Mouse (Mus musculus) liver, embryonic 13.5 days (tissue): ENCODE results near the gene Lifr. TPM values are rescaled to one million over a fixed set of nuclear protein-coding genes. Genes with fewer than 3 reads are reported as not detected.

Experiments used
- ATAC-seq: fragments of 200-750 bp; cut with Nextera tagmentation; 2 replicates; pipeline ENCODE4 v1.8.0; 2017; ENCODE audit warnings: low read depth, mild to moderate bottlenecking, moderate number of reproducible peaks, moderate library complexity
- DNase-seq: peaks from one replicate; pipeline ENCODE4 v3.0.0; 2022
- H3K27ac ChIP-seq: fragments of 300-500 bp; sonication (generic); 2 replicates; pipeline ENCODE4 v1.5.1; 2015; ENCODE audit warnings: moderate library complexity, mild to moderate bottlenecking, inconsistent platforms
- H3K27me3 ChIP-seq: fragments of 300-500 bp; sonication (generic); 2 replicates; pipeline ENCODE4 v1.6.1; 2015; ENCODE audit warnings: mild to moderate bottlenecking, inconsistent platforms
- H3K36me3 ChIP-seq: fragments of 300-500 bp; sonication (generic); 2 replicates; pipeline ENCODE4 v1.6.1; 2015; ENCODE audit warnings: mild to moderate bottlenecking, inconsistent platforms
- H3K4me1 ChIP-seq: fragments of 300-500 bp; sonication (generic); replicated peaks from 2 replicates; pipeline ENCODE4 v1.6.1; 2015; ENCODE audit warnings: inconsistent platforms
- H3K4me2 ChIP-seq: fragments of 300-500 bp; sonication (generic); 2 replicates; pipeline ENCODE4 v1.6.1; 2015; ENCODE audit warnings: inconsistent platforms, mild to moderate bottlenecking, moderate library complexity
- H3K4me3 ChIP-seq: fragments of 300-500 bp; sonication (generic); replicated peaks from 2 replicates; pipeline ENCODE4 v1.5.1; 2015; ENCODE audit warnings: mild to moderate bottlenecking, inconsistent platforms
- H3K9ac ChIP-seq: fragments of 300-500 bp; sonication (generic); 2 replicates; pipeline ENCODE4 v1.6.1; 2015; ENCODE audit warnings: mild to moderate bottlenecking, inconsistent platforms
- H3K9me3 ChIP-seq: fragments of 300-500 bp; sonication (generic); replicated peaks from 2 replicates; pipeline ENCODE4 v1.6.1; 2016; ENCODE audit warnings: inconsistent platforms
- WGBS: fragments of 180-500 bp; shearing (Covaris S2); methylation state at CpG from one replicate; pipeline ENCODE4 v1.1.7; 2015; ENCODE audit not compliant: insufficient replicate concordance; 5-methylcytosine and 5-hydroxymethylcytosine counted together
- polyA plus RNA-seq: library from polyadenylated mRNA; unstranded; fragments of >200 nt; fragmentation: Nextera tagmentation; extraction: Ambion mirVana; gene quantifications from 2 replicates; pipeline ENCODE4 v1.2.1, GENCODE M21; 2015

The Lifr gene
- polyA plus RNA-seq, 1 experiment from 2014 or later, result 20.5 TPM

GRCm38 (mm10) chr15:7115326-7116003 lies 25.1 kb downstream of the Lifr start:
- no peaks in the 10 kb centered on the region for H3K4me1 ChIP-seq
- no peak overlapping the region for H3K4me2 ChIP-seq
- DNase-seq (no peak), ATAC-seq (no peak)
- H3K9me3 ChIP-seq, result no peaks in the 10 kb centered on the region
- H3K27me3 ChIP-seq, result no peaks in the 10 kb centered on the region
- H3K4me3 ChIP-seq, result no peak overlapping the region
- WGBS, result 55% methylated on average over 7 of the region's 7 CpGs
- H3K36me3 ChIP-seq, result no peaks in the 10 kb centered on the region
- no peak overlapping the region for H3K27ac ChIP-seq
- no peak overlapping the region for H3K9ac ChIP-seq

DNA sequence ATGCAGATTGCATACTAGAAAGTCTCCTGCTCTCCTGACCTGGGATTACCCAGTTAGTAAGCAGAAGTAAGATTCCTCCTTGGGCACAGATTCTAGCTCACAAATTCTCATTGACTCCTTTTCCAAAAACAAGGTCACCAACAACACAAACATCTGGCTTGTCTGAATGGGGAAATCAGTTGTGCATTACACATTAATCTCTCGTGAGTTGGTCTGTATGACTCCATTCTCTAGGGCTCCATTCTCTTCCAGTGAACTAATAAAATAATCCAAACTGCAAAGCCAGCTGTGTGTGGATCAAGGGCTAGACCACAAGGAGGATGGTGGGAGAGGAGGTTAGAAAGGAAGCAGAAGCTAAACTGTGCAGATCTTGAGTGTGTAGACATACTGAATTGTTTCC lies 25.8 kb downstream of the Lifr start:
- H3K4me1 ChIP-seq, result no peaks in the 10 kb centered on the region
- H3K27ac ChIP-seq, result no peak overlapping the region
- no peak for ATAC-seq
- no peak for DNase-seq
- 47% methylated on average over 1 of the region's 1 CpGs for WGBS
- H3K27me3 ChIP-seq, result no peaks in the 10 kb centered on the region
- no peak overlapping the region for H3K4me3 ChIP-seq
- H3K9ac ChIP-seq, result no peak overlapping the region
- no peaks in the 10 kb centered on the region for H3K36me3 ChIP-seq
- H3K4me2 ChIP-seq, result no peak overlapping the region
- no peaks in the 10 kb centered on the region for H3K9me3 ChIP-seq

DNA sequence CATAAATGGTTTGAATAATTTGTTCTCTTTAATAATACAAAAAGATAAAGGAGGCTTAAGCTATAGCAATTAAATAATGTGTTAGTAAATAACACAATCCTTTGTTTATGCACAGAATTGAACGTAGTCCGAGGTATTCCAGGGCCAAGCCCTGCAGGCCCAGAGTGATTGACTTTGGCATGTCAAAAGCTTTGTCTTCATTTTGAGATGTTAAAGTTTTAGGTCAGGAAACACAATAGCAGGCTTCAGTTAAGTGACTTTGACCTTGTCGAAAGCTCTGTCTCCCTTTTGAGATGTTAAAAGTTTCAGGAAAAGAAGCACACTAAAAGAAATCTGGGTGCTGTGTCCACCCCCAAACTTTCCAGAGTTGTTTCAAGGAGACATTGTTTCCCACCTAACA lies 26.3 kb downstream of the Lifr start:
- no peak for DNase-seq

GRCm38 (mm10) chr15:7117944-7118343 lies 27.5 kb downstream of the Lifr start:
- DNase-seq, result no peak
- H3K27ac ChIP-seq, result no peak overlapping the region
- no peaks in the 10 kb centered on the region for H3K9me3 ChIP-seq
- ATAC-seq, result no peak
- H3K4me2 ChIP-seq, result no peak overlapping the region
- no peak overlapping the region for H3K4me3 ChIP-seq
- H3K9ac ChIP-seq, result no peak overlapping the region
- no peaks in the 10 kb centered on the region for H3K4me1 ChIP-seq
- WGBS, result 74% methylated on average over 6 of the region's 6 CpGs
- H3K27me3 ChIP-seq, result 0 out of 2 replicates have a peak, but pooled peaks cover 5% of the 10 kb centered on the region
- H3K36me3 ChIP-seq, result no peaks in the 10 kb centered on the region

More for the DNA sequence above, 26.3 kb downstream of the Lifr start:
- no peaks in the 10 kb centered on the region for H3K36me3 ChIP-seq
- no peaks in the 10 kb centered on the region for H3K4me1 ChIP-seq
- H3K9me3 ChIP-seq, result no peaks in the 10 kb centered on the region
- H3K9ac ChIP-seq, result no peak overlapping the region
- no peaks in the 10 kb centered on the region for H3K27me3 ChIP-seq
- no peak overlapping the region for H3K4me3 ChIP-seq
- no peak overlapping the region for H3K4me2 ChIP-seq
- H3K27ac ChIP-seq, result no peak overlapping the region
- 65% methylated on average over 3 of the region's 3 CpGs for WGBS
- ATAC-seq, result no peak

DNA sequence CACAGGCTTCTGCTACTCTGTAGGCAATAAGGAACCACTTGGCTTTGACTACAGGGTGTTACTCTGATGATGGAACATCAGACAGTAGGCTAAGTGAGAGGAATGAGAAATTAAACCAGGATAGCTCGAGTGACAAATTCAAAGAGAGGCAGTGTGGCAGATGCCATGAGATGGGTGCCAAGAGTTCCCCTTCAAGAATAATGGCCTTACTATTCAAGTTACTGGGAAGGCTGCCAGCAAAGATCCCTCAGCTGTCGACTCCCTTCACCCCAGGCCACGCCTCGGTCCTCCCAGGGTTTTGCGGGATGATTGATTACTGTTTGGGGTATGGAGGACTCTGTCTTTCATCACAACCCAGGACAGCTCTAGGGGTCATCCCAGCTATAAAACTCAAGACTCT lies 28.4 kb downstream of the Lifr start:
- H3K9ac ChIP-seq, result no peak overlapping the region
- H3K4me1 ChIP-seq, result no peaks in the 10 kb centered on the region
- ATAC-seq (no peak), DNase-seq (no peak)
- no peak overlapping the region for H3K4me2 ChIP-seq
- no peaks in the 10 kb centered on the region for H3K36me3 ChIP-seq
- H3K27ac ChIP-seq, result no peak overlapping the region
- 0 out of 2 replicates have a peak, but pooled peaks cover 6% of the 10 kb centered on the region for H3K27me3 ChIP-seq
- H3K4me3 ChIP-seq, result no peak overlapping the region
- 53% methylated on average over 5 of the region's 5 CpGs for WGBS
- no peaks in the 10 kb centered on the region for H3K9me3 ChIP-seq

DNA sequence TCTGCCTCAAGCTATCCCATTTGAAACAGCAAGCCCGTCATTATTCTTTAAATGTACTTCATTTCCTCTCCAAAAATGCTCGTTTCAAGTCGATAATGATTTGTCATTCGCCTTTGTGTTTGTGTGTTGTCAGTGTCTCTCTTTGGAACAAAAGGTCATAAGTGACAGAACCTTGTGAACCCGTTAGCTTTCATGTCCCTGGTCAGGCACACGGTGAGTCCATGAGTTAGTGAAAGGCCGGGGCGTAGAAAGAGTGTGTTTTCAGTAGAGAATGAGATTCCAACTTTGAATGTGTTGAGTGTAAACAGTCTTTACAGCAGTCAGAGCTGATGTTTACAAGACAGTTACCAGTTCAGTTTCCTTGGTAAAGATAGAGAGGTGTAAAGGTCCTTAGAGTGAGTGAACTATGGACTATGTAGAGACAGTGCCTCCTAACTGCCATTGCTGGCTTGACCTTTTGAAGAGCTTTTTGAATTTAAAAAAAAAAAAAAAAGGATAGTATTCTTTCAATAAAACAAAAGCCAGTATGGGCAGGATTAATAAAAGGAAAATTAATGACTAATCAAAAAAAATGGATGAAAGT lies 29.6 kb downstream of the Lifr start:
- 0 out of 2 replicates have a peak, but pooled peaks cover 6% of the 10 kb centered on the region for H3K27me3 ChIP-seq
- no peaks in the 10 kb centered on the region for H3K9me3 ChIP-seq
- H3K4me2 ChIP-seq, result no peak overlapping the region
- no peak overlapping the region for H3K27ac ChIP-seq
- no peak for ATAC-seq
- no peaks in the 10 kb centered on the region for H3K36me3 ChIP-seq
- no peaks in the 10 kb centered on the region for H3K4me1 ChIP-seq
- no peak overlapping the region for H3K9ac ChIP-seq
- WGBS, result 56% methylated on average over 8 of the region's 8 CpGs
- DNase-seq, result no peak
- H3K4me3 ChIP-seq, result no peak overlapping the region

DNA sequence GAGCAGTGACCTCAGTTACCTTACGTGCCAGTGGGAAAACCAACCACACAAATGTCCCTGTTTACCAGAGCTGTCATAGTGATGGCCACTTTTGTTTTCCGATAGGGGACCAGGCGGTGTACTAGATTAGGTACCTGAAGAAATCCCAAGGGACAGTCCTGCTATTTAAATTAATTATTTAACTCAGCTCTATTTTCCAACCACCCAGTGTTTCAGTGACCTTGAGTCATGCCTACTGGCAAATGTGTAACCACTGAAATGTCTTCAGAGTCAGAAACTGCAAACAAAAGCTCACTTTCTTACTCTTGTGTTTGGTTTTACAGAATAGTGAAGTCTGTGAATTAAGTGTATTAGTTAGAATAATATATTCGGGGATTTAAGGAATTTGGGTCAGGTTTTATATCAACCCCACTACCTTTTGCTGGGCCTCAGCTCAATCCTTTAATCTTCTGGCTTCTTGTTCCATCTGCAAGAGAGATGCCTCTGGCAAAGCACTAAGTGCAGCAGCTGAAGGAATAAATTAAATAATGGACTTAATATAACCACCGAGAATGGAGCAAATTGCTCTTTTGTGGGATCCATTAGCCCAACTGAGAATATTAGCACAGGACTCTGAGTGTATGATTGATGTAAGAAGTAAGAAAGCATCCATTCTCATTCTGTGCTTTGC lies 33.5 kb downstream of the Lifr start:
- peaks cover 28% of the 10 kb centered on the region for H3K27me3 ChIP-seq
- H3K4me3 ChIP-seq, result no peak overlapping the region
- DNase-seq (no peak), ATAC-seq (no peak)
- H3K36me3 ChIP-seq, result no peaks in the 10 kb centered on the region
- no peaks in the 10 kb centered on the region for H3K4me1 ChIP-seq
- no peak overlapping the region for H3K9ac ChIP-seq
- H3K9me3 ChIP-seq, result no peaks in the 10 kb centered on the region
- 61% methylated on average over 5 of the region's 5 CpGs for WGBS
- H3K27ac ChIP-seq, result no peak overlapping the region
- no peak overlapping the region for H3K4me2 ChIP-seq

DNA sequence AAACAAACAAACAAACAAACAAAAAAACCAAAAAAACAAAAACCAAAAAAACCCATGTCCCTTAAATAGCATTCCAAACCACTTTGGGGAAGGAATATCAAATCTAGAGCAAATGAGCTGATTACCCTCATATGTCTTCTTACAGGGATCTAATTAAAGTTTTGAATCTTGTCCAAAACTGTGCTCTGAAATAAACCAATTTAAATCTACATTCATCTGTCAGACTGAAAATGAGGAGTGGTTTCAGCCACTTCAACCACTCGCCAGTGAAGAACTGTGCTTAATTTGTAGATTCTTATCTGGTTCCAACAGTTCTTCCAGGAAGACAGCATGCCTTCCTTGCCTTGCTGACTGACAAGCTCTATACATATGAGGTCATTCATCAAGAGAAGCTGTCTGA lies 35.8 kb downstream of the Lifr start:
- no peak overlapping the region for H3K27ac ChIP-seq
- H3K4me1 ChIP-seq, result peaks cover 4% of the 10 kb centered on the region; the same call in 1 of the 2 replicates
- H3K4me3 ChIP-seq, result no peak overlapping the region
- no peaks in the 10 kb centered on the region for H3K36me3 ChIP-seq
- no peak overlapping the region for H3K9ac ChIP-seq
- WGBS, result 16% methylated on average over 1 of the region's 1 CpGs
- ATAC-seq (no peak), DNase-seq (no peak)
- H3K9me3 ChIP-seq, result no peaks in the 10 kb centered on the region
- H3K4me2 ChIP-seq, result no peak overlapping the region
- peaks cover 51% of the 10 kb centered on the region for H3K27me3 ChIP-seq

DNA sequence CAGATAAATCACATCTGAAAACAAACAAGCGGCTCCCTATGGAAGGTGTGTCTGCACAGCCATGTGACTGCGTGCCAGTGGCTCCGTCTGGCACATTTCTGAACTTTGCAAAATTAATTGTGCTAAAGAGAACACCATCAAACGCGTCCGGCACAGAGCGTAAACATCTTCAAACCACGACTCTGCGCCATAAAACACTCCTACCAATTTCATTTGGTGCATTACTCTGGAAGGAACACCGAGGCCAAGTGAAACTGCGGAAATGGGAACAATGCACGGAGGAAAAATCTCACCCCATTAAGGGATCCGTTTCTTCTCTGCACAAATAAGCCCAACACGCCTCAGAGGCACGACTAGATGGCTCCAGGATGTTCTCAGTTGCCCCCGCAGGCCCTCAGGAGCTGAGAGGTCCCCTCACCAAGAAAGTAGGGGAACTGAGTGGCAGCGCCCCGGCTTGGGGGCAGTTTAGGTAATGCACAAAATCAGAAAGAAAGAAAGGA lies 38.3 kb downstream of the Lifr start:
- Histone ChIP-seq H3K9me3 (no peaks in the 10 kb centered on the region), H3K4me2 (peak overlapping the region; percentile 69), H3K27ac (peak overlapping the region; percentile 66), H3K27me3 (peaks cover 59% of the 10 kb centered on the region), H3K9ac (peak overlapping the region; percentile 52), H3K4me1 (peaks cover 8% of the 10 kb centered on the region; the same call in 1 of the 2 replicates), H3K36me3 (no peaks in the 10 kb centered on the region), H3K4me3 (peak overlapping the region; percentile 67)
- ATAC-seq, result 0 out of 2 replicates have a peak, but pooled peaks have one; percentile 8
- DNase-seq, result no peak
- WGBS, result 4% methylated on average over 18 of the region's 18 CpGs

DNA sequence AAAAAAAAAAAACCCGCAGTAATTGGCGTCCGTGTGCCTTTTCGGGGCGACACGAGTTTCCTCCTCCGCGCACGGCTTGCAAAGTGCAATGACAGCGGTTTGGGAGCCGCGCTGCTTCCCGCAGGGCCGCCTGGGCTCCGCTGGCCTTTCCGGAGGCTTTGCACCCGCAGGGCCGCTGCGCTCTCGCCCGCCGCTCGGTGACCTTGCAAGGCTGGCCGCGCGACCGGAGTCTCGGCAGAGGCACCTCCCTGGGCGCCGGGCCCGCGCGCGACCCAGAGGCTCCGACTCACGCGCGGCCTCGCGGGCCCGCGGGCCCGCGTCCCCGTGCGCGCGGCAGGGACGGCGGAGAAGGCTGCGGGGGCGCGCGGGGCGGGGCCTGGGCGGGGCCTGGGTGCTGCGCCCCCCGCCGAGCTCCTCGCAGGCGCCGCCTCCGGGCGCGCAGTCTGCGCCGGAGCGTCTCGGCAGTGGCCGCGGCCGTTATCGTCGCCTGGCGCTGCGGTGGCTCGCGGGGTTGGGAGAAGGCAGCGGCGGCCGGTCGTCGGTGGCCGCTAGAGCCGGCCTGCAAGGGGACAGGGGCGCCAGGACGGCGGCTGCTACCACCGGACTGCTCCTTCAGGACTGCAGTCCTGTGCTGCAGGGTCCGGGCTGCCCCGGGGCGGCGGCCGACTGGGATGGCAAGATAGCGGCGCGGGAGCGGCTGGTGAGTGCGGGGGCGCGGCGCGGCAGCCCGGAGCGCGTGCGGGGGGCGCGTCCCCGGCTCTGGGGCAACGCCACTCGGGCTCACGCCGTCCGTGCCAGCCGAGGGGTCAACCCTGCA lies 38.9 kb downstream of the Lifr start:
- Histone ChIP-seq H3K4me3 (peak overlapping the region; percentile 67), H3K4me2 (peak overlapping the region; percentile 69), H3K36me3 (no peaks in the 10 kb centered on the region), H3K4me1 (peaks cover 13% of the 10 kb centered on the region), H3K27me3 (peaks cover 59% of the 10 kb centered on the region), H3K9me3 (no peaks in the 10 kb centered on the region), H3K9ac (peak overlapping the region; percentile 68), H3K27ac (peak overlapping the region; percentile 66)
- DNase-seq (peak; percentile 21), ATAC-seq (peak; percentile 79)
- WGBS, result under 1% methylated on average over 89 of the region's 116 CpGs

DNA sequence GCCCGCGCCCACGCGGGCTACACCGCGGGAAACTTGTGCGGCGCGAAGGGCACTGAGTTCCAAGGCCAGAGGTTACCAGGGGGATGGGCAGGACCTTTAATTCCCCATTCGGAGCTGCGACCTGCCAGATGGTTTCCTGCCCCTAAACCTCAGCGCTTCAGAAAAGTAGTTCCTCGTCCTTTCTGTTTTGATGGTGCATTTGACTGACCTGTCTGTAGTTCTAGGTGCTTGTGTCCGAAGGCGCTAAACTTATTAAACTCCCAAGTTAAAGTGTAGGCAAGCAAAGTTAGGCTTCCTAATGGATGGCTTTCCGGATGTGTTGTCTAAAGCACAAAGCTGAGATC lies 39.5 kb downstream of the Lifr start:
- peak overlapping the region; percentile 53 for H3K27ac ChIP-seq
- DNase-seq (no peak), ATAC-seq (no peak)
- H3K4me3 ChIP-seq, result peak overlapping the region; percentile 67
- H3K36me3 ChIP-seq, result no peaks in the 10 kb centered on the region
- H3K4me1 ChIP-seq, result peaks cover 13% of the 10 kb centered on the region
- H3K9ac ChIP-seq, result peak overlapping the region; percentile 68
- WGBS, result under 1% methylated on average over 16 of the region's 16 CpGs
- peak overlapping the region; percentile 69 for H3K4me2 ChIP-seq
- H3K27me3 ChIP-seq, result peaks cover 59% of the 10 kb centered on the region
- H3K9me3 ChIP-seq, result no peaks in the 10 kb centered on the region
